Mouse (Mus musculus) thymus, postnatal 25 days (tissue): Measurements from ENCODE around the gene Cfap157.

Experiments used
- DNase-seq: peaks from one replicate; pipeline ENCODE4 v3.0.0; 2022

Gene Cfap157

GRCm38 (mm10) chr2:32779714-32780113, 4.5 kb downstream of the Cfap157 start:
- no peak for DNase-seq

- DNase-seq, result peak; percentile 72
Measured at GRCm38 (mm10) chr2:32779131-32779530, 5.1 kb downstream of the Cfap157 start.

- peak; percentile 89 for DNase-seq
Measured at GRCm38 (mm10) chr2:32778081-32778480, 6.1 kb downstream of the Cfap157 start.

- DNase-seq, result peak; percentile 23
Measured at GRCm38 (mm10) chr2:32776192-32776591, 8.0 kb downstream of the Cfap157 start.

- DNase-seq, result peak; percentile 97
Measured at GRCm38 (mm10) chr2:32775359-32776074, 8.7 kb downstream of the Cfap157 start, which contains the start of the genes Ttc16 and Ptrh1. Ttc16 (minus strand) TSS chr2:32775633. Ptrh1 (plus strand) TSS chr2:32775786.

GRCm38 (mm10) chr2:32772626-32773279, 11.5 kb downstream of the Cfap157 start:
- no peak for DNase-seq

GRCm38 (mm10) chr2:32771886-32772285, 12.3 kb downstream of the Cfap157 start:
- peak; percentile 28 for DNase-seq

GRCm38 (mm10) chr2:32769327-32770085, 14.7 kb downstream of the Cfap157 start:
- DNase-seq, result no peak

GRCm38 (mm10) chr2:32768661-32769285, 15.5 kb downstream of the Cfap157 start:
- peak; percentile 27 for DNase-seq

GRCm38 (mm10) chr2:32767241-32767640, 17.0 kb downstream of the Cfap157 start:
- no peak for DNase-seq

GRCm38 (mm10) chr2:32763353-32763752, 20.9 kb downstream of the Cfap157 start:
- no peak for DNase-seq

- DNase-seq, result no peak
Measured at GRCm38 (mm10) chr2:32761859-32762258, 22.4 kb downstream of the Cfap157 start.

- DNase-seq, result no peak
Measured at GRCm38 (mm10) chr2:32761361-32761760, 22.9 kb downstream of the Cfap157 start.

GRCm38 (mm10) chr2:32759001-32759400, 25.2 kb downstream of the Cfap157 start:
- DNase-seq, result no peak

GRCm38 (mm10) chr2:32758503-32758902, 25.7 kb downstream of the Cfap157 start:
- no peak for DNase-seq

GRCm38 (mm10) chr2:32757056-32757845, 27.0 kb downstream of the Cfap157 start, which contains the start of gene Tor2a:
Tor2a (plus strand) TSS chr2:32757234.
- DNase-seq, result peak; percentile 98

GRCm38 (mm10) chr2:32756674-32757055, 27.6 kb downstream of the Cfap157 start:
- DNase-seq, result no peak

- no peak for DNase-seq
Measured at GRCm38 (mm10) chr2:32752181-32752580, 32.0 kb downstream of the Cfap157 start.

GRCm38 (mm10) chr2:32751665-32752033, 32.6 kb downstream of the Cfap157 start:
- DNase-seq, result no peak

- no peak for DNase-seq
Measured at GRCm38 (mm10) chr2:32750887-32751664, 33.2 kb downstream of the Cfap157 start.

- no peak for DNase-seq
Measured at GRCm38 (mm10) chr2:32750199-32750598, 34.0 kb downstream of the Cfap157 start.
